Mouse (Mus musculus): ENCODE measurements around the gene Olfr750. TPM values are rescaled to one million over a fixed set of nuclear protein-coding genes. Genes with fewer than 3 reads are reported as not detected.

The Olfr750 gene
- polyA plus RNA-seq, 1 experiment from 2014 or later, result 0.10 TPM

DNA sequence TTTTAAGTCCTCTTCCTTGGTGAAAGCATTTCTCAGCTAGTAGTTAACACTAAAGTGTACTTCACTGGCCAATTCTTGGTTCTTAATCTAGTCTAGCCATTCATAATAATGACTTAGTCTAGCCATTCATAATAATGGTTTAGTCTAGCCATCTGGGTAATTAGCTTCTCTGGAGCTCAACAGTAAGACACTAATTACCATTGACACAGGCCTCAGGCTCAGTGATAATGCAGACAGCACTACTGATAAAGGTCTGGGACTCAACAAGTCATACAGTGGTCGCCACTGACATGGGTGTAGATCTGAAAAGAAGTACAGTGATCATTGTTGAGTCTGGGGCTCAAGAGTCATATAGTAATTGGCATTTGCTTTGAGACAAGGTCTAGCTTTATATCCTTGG lies 49.4 kb downstream of the Olfr750 start:
- Histone ChIP-seq H3K4me3 (ENCODE audit: low read depth, low read length) (no peak overlapping the region), H3K4me2 (replicated peaks; ENCODE audit: low read depth, low read length) (no peak overlapping the region), H3K27me3 (replicated peaks; ENCODE audit: insufficient read depth, low read length) (no peaks in the 10 kb centered on the region), H3K36me3 (ENCODE audit: insufficient read depth, low read length) (no peaks in the 10 kb centered on the region), H3K27ac (ENCODE audit: low read length) (no peak overlapping the region), H3K9me3 (ENCODE audit: low read length) (no peaks in the 10 kb centered on the region), H3K9ac (replicated peaks; ENCODE audit: low read depth) (no peak overlapping the region), H3K4me1 (ENCODE audit: insufficient read depth, low read depth, low read length) (no peaks in the 10 kb centered on the region)
- ATAC-seq (no peak), DNase-seq (ENCODE audit: low spot score) (no peak)
- WGBS, result 84% methylated on average over 1 of the region's 1 CpGs
- TF ChIP-seq CTCF (IDR thresholded peaks at IDR 0.05) (no peak), EP300 (IDR thresholded peaks at IDR 0.05) (no peak)

DNA sequence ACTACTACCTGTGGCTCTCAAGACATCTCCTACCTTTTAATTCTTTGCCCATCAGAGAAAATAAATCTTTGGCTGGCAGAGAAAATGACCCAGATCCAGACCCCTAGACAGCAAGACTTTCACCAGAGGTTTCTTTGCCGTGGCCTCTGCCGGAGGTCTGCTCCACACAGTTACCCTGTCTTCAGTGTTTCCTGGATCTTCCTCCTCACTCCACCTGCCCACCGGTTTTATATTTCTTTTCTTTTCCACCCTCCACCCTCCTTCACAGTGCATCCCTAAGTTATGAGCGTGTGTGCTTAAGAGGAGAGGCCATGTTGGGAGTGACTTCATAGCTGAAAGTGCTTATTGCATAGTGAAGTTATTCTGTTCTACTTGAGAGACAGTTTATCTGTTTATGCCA lies 50.8 kb downstream of the Olfr750 start:
- no peak overlapping the region for H3K4me2 ChIP-seq (replicated peaks; ENCODE audit: low read depth, low read length)
- H3K9me3 ChIP-seq (ENCODE audit: low read length), result no peaks in the 10 kb centered on the region
- H3K4me3 ChIP-seq (ENCODE audit: low read depth, low read length), result no peak overlapping the region
- no peak overlapping the region for H3K27ac ChIP-seq (ENCODE audit: low read length)
- ATAC-seq (no peak), DNase-seq (ENCODE audit: low spot score) (no peak)
- no peaks in the 10 kb centered on the region for H3K27me3 ChIP-seq (replicated peaks; ENCODE audit: insufficient read depth, low read length)
- no peak for TF ChIP-seq EP300 (IDR thresholded peaks at IDR 0.05)
- no peak for TF ChIP-seq CTCF (IDR thresholded peaks at IDR 0.05)
- 72% methylated on average over 4 of the region's 4 CpGs for WGBS
- H3K4me1 ChIP-seq (ENCODE audit: insufficient read depth, low read depth, low read length), result no peaks in the 10 kb centered on the region
- no peak overlapping the region for H3K9ac ChIP-seq (replicated peaks; ENCODE audit: low read depth)
- no peaks in the 10 kb centered on the region for H3K36me3 ChIP-seq (ENCODE audit: insufficient read depth, low read length)

DNA sequence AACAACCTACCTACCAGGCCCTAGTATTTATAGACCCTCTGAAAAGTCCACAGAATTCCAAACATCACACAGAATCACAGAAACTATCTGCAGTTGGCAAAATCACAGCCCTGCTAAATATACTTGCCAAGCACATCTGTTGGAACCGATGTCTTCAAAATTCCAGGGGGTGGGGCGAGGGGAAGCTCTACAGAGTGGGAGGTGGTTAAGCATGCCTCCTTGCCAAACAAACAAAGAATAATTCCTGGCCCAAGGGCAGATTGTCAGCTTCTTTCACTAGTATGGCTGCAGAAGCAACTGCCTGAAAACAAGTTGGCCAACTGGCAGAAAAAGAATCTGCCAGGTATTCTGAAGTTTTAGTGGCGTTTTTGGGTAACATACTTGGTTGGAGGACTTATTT lies 57.0 kb downstream of the Olfr750 start:
- no peak for ATAC-seq

More for the DNA sequence above, 57.0 kb downstream of the Olfr750 start:
- WGBS, result 47% methylated on average over 3 of the region's 3 CpGs
- H3K27ac ChIP-seq (ENCODE audit: low read length), result no peak overlapping the region
- no peak overlapping the region for H3K9ac ChIP-seq (replicated peaks; ENCODE audit: low read depth)
- H3K9me3 ChIP-seq (ENCODE audit: low read length), result no peaks in the 10 kb centered on the region
- peak; percentile 49 for DNase-seq (ENCODE audit: low spot score)
- H3K4me3 ChIP-seq (ENCODE audit: low read depth, low read length), result no peak overlapping the region
- H3K36me3 ChIP-seq (ENCODE audit: insufficient read depth, low read length), result no peaks in the 10 kb centered on the region
- no peak overlapping the region for H3K4me2 ChIP-seq (replicated peaks; ENCODE audit: low read depth, low read length)
- H3K4me1 ChIP-seq (ENCODE audit: insufficient read depth, low read depth, low read length), result no peaks in the 10 kb centered on the region
- H3K27me3 ChIP-seq (replicated peaks; ENCODE audit: insufficient read depth, low read length), result no peaks in the 10 kb centered on the region
- no peak for TF ChIP-seq EP300 (IDR thresholded peaks at IDR 0.05)
- TF ChIP-seq CTCF (IDR thresholded peaks at IDR 0.05), result no peak

Other genes starting within 250 kb of the Olfr750 start
- 11.1 and 13.0 TPM in 2 replicates for gene Tep1, start 203.9 kb downstream of the Olfr750 start, polyA plus RNA-seq (2015; fragmentation: Nextera tagmentation; extraction: Ambion mirVana)
- gene Klhl33, start 176.9 kb downstream of the Olfr750 start, polyA plus RNA-seq (2015; fragmentation: Nextera tagmentation; extraction: Ambion mirVana), result 0.52 and 0.63 TPM in 2 replicates
- gene Osgep, start 149.5 kb downstream of the Olfr750 start, polyA plus RNA-seq (2015; fragmentation: Nextera tagmentation; extraction: Ambion mirVana), result 96.7 and 102 TPM in 2 replicates
- gene Apex1, start 149.5 kb downstream of the Olfr750 start, polyA plus RNA-seq (2015; fragmentation: Nextera tagmentation; extraction: Ambion mirVana), result 52.4 and 61.2 TPM in 2 replicates
- 52.0 and 52.3 TPM in 2 replicates for gene Pip4p1, start 143.6 kb downstream of the Olfr750 start, polyA plus RNA-seq (2015; fragmentation: Nextera tagmentation; extraction: Ambion mirVana)
- 74.6 and 76.8 TPM in 2 replicates for gene Pnp, start 143.4 kb downstream of the Olfr750 start, polyA plus RNA-seq (2015; fragmentation: Nextera tagmentation; extraction: Ambion mirVana)
- gene Gm49342, start 129.9 kb downstream of the Olfr750 start, polyA plus RNA-seq (2015; fragmentation: Nextera tagmentation; extraction: Ambion mirVana), result not detected in 2 replicates
- 0.80 and 1.2 TPM in 2 replicates for gene Pnp2, start 118.4 kb downstream of the Olfr750 start, polyA plus RNA-seq (2015; fragmentation: Nextera tagmentation; extraction: Ambion mirVana)
- 0.14 TPM in 1 of 2 replicates, not detected in the other for gene Rnase10, start 66.7 kb downstream of the Olfr750 start, polyA plus RNA-seq (2015; fragmentation: Nextera tagmentation; extraction: Ambion mirVana)
- gene Rnase9, start 32.6 kb downstream of the Olfr750 start, polyA plus RNA-seq (2015; fragmentation: Nextera tagmentation; extraction: Ambion mirVana), result not detected in 2 replicates
- gene Rnase11, start 24.3 kb downstream of the Olfr750 start, polyA plus RNA-seq (2015; fragmentation: Nextera tagmentation; extraction: Ambion mirVana), result not detected in 2 replicates
- 0.27 and 0.55 TPM in 2 replicates for gene Rnase12, start 16.8 kb downstream of the Olfr750 start, polyA plus RNA-seq (2015; fragmentation: Nextera tagmentation; extraction: Ambion mirVana)
- gene Rnase4, start 16.6 kb upstream of the Olfr750 start, polyA plus RNA-seq (2015; fragmentation: Nextera tagmentation; extraction: Ambion mirVana), result 423 and 443 TPM in 2 replicates
- 41.5 and 45.4 TPM in 2 replicates for gene Ang, start 16.7 kb upstream of the Olfr750 start, polyA plus RNA-seq (2015; fragmentation: Nextera tagmentation; extraction: Ambion mirVana)
- 0.08 and 0.15 TPM in 2 replicates for gene Eddm3b, start 40.0 kb upstream of the Olfr750 start, polyA plus RNA-seq (2015; fragmentation: Nextera tagmentation; extraction: Ambion mirVana)
- 2.9 and 3.2 TPM in 2 replicates for gene Rnase6, start 49.5 kb upstream of the Olfr750 start, polyA plus RNA-seq (2015; fragmentation: Nextera tagmentation; extraction: Ambion mirVana)
- gene Rnase1, start 72.3 kb upstream of the Olfr750 start, polyA plus RNA-seq (2015; fragmentation: Nextera tagmentation; extraction: Ambion mirVana), result 0.70 and 0.74 TPM in 2 replicates
- 0.16 TPM in 1 of 2 replicates, not detected in the other for gene Rnase2b, start 87.8 kb upstream of the Olfr750 start, polyA plus RNA-seq (2015; fragmentation: Nextera tagmentation; extraction: Ambion mirVana)
- gene Ang2, start 124.7 kb upstream of the Olfr750 start, polyA plus RNA-seq (2015; fragmentation: Nextera tagmentation; extraction: Ambion mirVana), result not detected in 2 replicates
- gene Ear14, start 129.0 kb upstream of the Olfr750 start, polyA plus RNA-seq (2015; fragmentation: Nextera tagmentation; extraction: Ambion mirVana), result not detected in 2 replicates
- gene Rnase2a, start 181.7 kb upstream of the Olfr750 start, polyA plus RNA-seq (2015; fragmentation: Nextera tagmentation; extraction: Ambion mirVana), result not detected in 2 replicates

All from lung, postnatal 0 days (tissue).